Mouse (Mus musculus) embryonic facial prominence, embryonic 14.5 days (tissue): ENCODE data around the gene Leap2. TPM values are rescaled to one million over a fixed set of nuclear protein-coding genes. Genes with fewer than 3 reads are reported as not detected.

Source experiments
- microRNA-seq: library from miRNA; unstranded; fragments of <30 nt; microRNA quantifications from one replicate; pipeline ENCODE4, GENCODE M21; 2016; ENCODE audit warnings: borderline number of aligned reads
- polyA plus RNA-seq: library from polyadenylated mRNA; unstranded; fragments of >200 nt; fragmentation: Nextera tagmentation; extraction: Ambion mirVana; gene quantifications from 2 replicates; pipeline ENCODE4 v1.2.1, GENCODE M21; 2014

The Leap2 gene
- polyA plus RNA-seq, 1 experiment from 2014 or later: not detected

Small RNAs within 50 kb of the gene (microRNA-seq; reads per million reads assigned to microRNA genes)
- gene Mir6920: not detected

Other genes with a start within 250 kb of the Leap2 start
- 85.8 and 86.5 TPM in 2 replicates for gene Hspa4, start 122.7 kb downstream of the Leap2 start, polyA plus RNA-seq
- gene Zcchc10, start 98.5 kb downstream of the Leap2 start, polyA plus RNA-seq: 18.6 and 18.7 TPM in 2 replicates
- gene Aff4, start 72.3 kb downstream of the Leap2 start, polyA plus RNA-seq: 50.8 and 59.7 TPM in 2 replicates
- 592 and 683 TPM in 2 replicates for gene Uqcrq, start 7.7 kb upstream of the Leap2 start, polyA plus RNA-seq
- gene Gdf9, start 7.9 kb upstream of the Leap2 start, polyA plus RNA-seq: 1.2 and 2.7 TPM in 2 replicates
- not detected in 2 replicates for gene Gm10447, start 33.9 kb upstream of the Leap2 start, polyA plus RNA-seq
- 2.9 and 4.0 TPM in 2 replicates for gene Shroom1, start 34.0 kb upstream of the Leap2 start, polyA plus RNA-seq
- gene Gm9837, start 47.3 kb upstream of the Leap2 start, polyA plus RNA-seq: not detected in 2 replicates
- not detected in 2 replicates for gene Gm9945, start 57.0 kb upstream of the Leap2 start, polyA plus RNA-seq
- 1.00 and 1.0 TPM in 2 replicates for gene Sowaha, start 57.1 kb upstream of the Leap2 start, polyA plus RNA-seq
- gene Sept8, start 96.1 kb upstream of the Leap2 start, polyA plus RNA-seq: 42.2 and 46.6 TPM in 2 replicates
- gene Kif3a, start 144.2 kb upstream of the Leap2 start, polyA plus RNA-seq: 75.4 and 77.0 TPM in 2 replicates
- gene Il4, start 195.5 kb upstream of the Leap2 start, polyA plus RNA-seq: 1.1 and 4.3 TPM in 2 replicates
- not detected in 2 replicates for gene Il13, start 211.5 kb upstream of the Leap2 start, polyA plus RNA-seq